Mouse (Mus musculus): ENCODE measurements around the gene Mab21l1.

Mab21l1 gene

GRCm38 (mm10) chr3:55778764-55779730 lies 3.3 kb upstream of the Mab21l1 start:
- no peak for DNase-seq (ENCODE audit: low read depth, low spot score)

- peak; percentile 39 for DNase-seq (ENCODE audit: low read depth, low spot score)
Observed at GRCm38 (mm10) chr3:55780120-55781070, 1.9 kb upstream of the Mab21l1 start.

- DNase-seq (ENCODE audit: low read depth, low spot score), result no peak
Observed at GRCm38 (mm10) chr3:55781429-55782055, 768 bp upstream of the Mab21l1 start.

GRCm38 (mm10) chr3:55782771-55783170 lies 461 bp downstream of the Mab21l1 start:
- peak; percentile 17 for DNase-seq (ENCODE audit: low read depth, low spot score)

GRCm38 (mm10) chr3:55783171-55784081 lies 1.1 kb downstream of the Mab21l1 start:
- DNase-seq (ENCODE audit: low read depth, low spot score), result peak; percentile 31

GRCm38 (mm10) chr3:55784101-55784500 lies 1.8 kb downstream of the Mab21l1 start:
- DNase-seq (ENCODE audit: low read depth, low spot score), result no peak

- no peak for DNase-seq (ENCODE audit: low read depth, low spot score)
Observed at GRCm38 (mm10) chr3:55785266-55785980, 3.1 kb downstream of the Mab21l1 start.

- no peak for DNase-seq (ENCODE audit: low read depth, low spot score)
Observed at GRCm38 (mm10) chr3:55785981-55786725, 3.8 kb downstream of the Mab21l1 start.

GRCm38 (mm10) chr3:55786835-55787486 lies 4.7 kb downstream of the Mab21l1 start:
- DNase-seq (ENCODE audit: low read depth, low spot score), result no peak

- peak; percentile 38 for DNase-seq (ENCODE audit: low read depth, low spot score)
Observed at GRCm38 (mm10) chr3:55787487-55788213, 5.3 kb downstream of the Mab21l1 start.

- DNase-seq (ENCODE audit: low read depth, low spot score), result no peak
Observed at GRCm38 (mm10) chr3:55788214-55788586, 5.9 kb downstream of the Mab21l1 start.

GRCm38 (mm10) chr3:55788621-55789201 lies 6.4 kb downstream of the Mab21l1 start:
- no peak for DNase-seq (ENCODE audit: low read depth, low spot score)

- DNase-seq (ENCODE audit: low read depth, low spot score), result no peak
Observed at GRCm38 (mm10) chr3:55789856-55790255, 7.5 kb downstream of the Mab21l1 start.

GRCm38 (mm10) chr3:55790609-55791008 lies 8.3 kb downstream of the Mab21l1 start:
- no peak for DNase-seq (ENCODE audit: low read depth, low spot score)

- no peak for DNase-seq (ENCODE audit: low read depth, low spot score)
Observed at GRCm38 (mm10) chr3:55792251-55792650, 9.9 kb downstream of the Mab21l1 start.

- no peak for DNase-seq (ENCODE audit: low read depth, low spot score)
Observed at GRCm38 (mm10) chr3:55793842-55794575, 11.7 kb downstream of the Mab21l1 start.

- no peak for DNase-seq (ENCODE audit: low read depth, low spot score)
Observed at GRCm38 (mm10) chr3:55794768-55795167, 12.5 kb downstream of the Mab21l1 start.

Measured in ES-CJ7 (cell line).